Mouse (Mus musculus) lung, embryonic 14.5 days (tissue): Measurements from ENCODE around the gene Olfr221. TPM values are rescaled to one million over a fixed set of nuclear protein-coding genes. Genes with fewer than 3 reads are reported as not detected.

Experiments
- ATAC-seq: fragments of 200-750 bp; cut with Nextera tagmentation; 2 replicates; pipeline ENCODE4 v1.8.0; 2017; ENCODE audit warnings: mild to moderate bottlenecking, moderate TSS enrichment, moderate library complexity; ENCODE audit not compliant: insufficient read depth
- DNase-seq: peaks from one replicate; pipeline ENCODE4 v3.0.0-alpha.2; 2015
- H3K27ac ChIP-seq: fragments of 300-500 bp; sonication (generic); 2 replicates; pipeline ENCODE4 v1.5.1; 2014; ENCODE audit warnings: low read depth, mild to moderate bottlenecking, moderate library complexity
- H3K27me3 ChIP-seq: fragments of 300-500 bp; sonication (generic); 2 replicates; pipeline ENCODE4 v1.6.1; 2014; ENCODE audit warnings: low read length, control low read depth; ENCODE audit not compliant: insufficient read depth
- H3K36me3 ChIP-seq: fragments of 300-500 bp; sonication (generic); 2 replicates; pipeline ENCODE4 v1.6.1; 2014; ENCODE audit warnings: control low read depth; ENCODE audit not compliant: insufficient read depth
- H3K4me1 ChIP-seq: fragments of 300-500 bp; sonication (generic); 2 replicates; pipeline ENCODE4 v1.6.1; 2014; ENCODE audit warnings: antibody characterized with exemption, control low read depth; ENCODE audit not compliant: insufficient read depth
- H3K4me2 ChIP-seq: fragments of 300-500 bp; sonication (generic); 2 replicates; pipeline ENCODE4 v1.6.1; 2014; ENCODE audit warnings: mild to moderate bottlenecking
- H3K4me3 ChIP-seq: fragments of 300-500 bp; sonication (generic); 2 replicates; pipeline ENCODE4 v1.5.1; 2014; ENCODE audit warnings: low read depth, low read length
- H3K9ac ChIP-seq: fragments of 300-500 bp; sonication (generic); 2 replicates; pipeline ENCODE4 v1.6.1; 2014
- H3K9me3 ChIP-seq: fragments of 300-500 bp; sonication (generic); 2 replicates; pipeline ENCODE4 v1.6.1; 2016; ENCODE audit warnings: low read depth, low read length, control low read depth
- CTCF ChIP-seq: IDR thresholded peaks from 2 replicates; pipeline ENCODE4 v1.5.1; 2016; ENCODE audit warnings: antibody characterized with exemption, low read depth
- WGBS: fragments of 180-500 bp; shearing (Covaris S2); extraction: QIAGEN DNeasy Blood & Tissue Kit; methylation state at CpG from one replicate; pipeline ENCODE4 v1.1.7; 2014; 5-methylcytosine and 5-hydroxymethylcytosine counted together
- polyA plus RNA-seq: library from polyadenylated mRNA; unstranded; fragments of >200 nt; fragmentation: Nextera tagmentation; extraction: Ambion mirVana; gene quantifications from 2 replicates; pipeline ENCODE4 v1.2.1, GENCODE M21; 2014

The Olfr221 gene
- polyA plus RNA-seq, 1 experiment from 2014 or later: not detected

DNA sequence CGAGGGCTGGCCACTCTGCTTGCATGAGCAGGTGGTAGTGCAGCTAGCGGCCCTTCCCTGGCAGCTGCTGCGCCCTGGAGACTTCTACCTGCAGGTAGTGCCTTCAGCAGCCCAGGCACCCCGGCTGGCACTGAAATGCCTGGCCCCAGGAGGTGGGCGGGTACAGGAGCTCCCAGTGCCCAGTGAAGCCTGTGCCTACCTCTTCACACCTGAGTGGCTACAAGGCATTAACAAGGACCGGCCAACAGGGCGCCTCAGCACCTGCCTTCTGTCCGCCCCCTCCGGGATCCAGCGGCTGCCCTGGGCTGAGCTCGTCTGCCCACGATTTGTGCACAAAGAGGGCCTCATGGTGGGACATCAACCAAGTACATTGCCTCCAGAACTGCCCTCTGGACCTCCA is 53.5 kb downstream of the Olfr221 start:
- Histone ChIP-seq H3K27ac (no peak overlapping the region), H3K4me2 (no peak overlapping the region), H3K4me3 (no peak overlapping the region), H3K9me3 (no peaks in the 10 kb centered on the region), H3K4me1 (peaks cover 4% of the 10 kb centered on the region; the same call in 1 of the 2 replicates), H3K9ac (no peak overlapping the region), H3K27me3 (no peaks in the 10 kb centered on the region), H3K36me3 (peaks cover 65% of the 10 kb centered on the region)
- no peak for TF ChIP-seq CTCF
- ATAC-seq (no peak), DNase-seq (no peak)
- 75% methylated on average over 12 of the region's 12 CpGs for WGBS

DNA sequence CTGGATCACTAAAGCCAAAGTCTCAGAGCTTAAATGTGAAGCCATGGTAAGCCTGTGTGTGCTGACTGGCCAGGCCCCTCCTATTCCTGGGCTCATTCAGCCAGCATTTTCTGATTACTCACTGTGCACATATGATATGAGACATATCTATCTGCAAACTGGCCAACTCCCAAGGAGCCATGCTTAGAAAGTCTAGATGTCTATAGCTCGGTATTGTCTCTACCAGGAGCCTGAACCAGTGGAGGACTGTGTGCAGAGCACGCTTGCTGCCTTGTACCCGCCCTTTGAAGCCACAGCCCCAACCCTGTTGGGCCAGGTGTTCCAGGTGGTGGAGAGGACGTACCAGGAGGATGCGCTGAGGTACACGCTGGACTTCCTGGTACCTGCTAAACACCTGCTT is 55.1 kb downstream of the Olfr221 start:
- Histone ChIP-seq H3K36me3 (peaks cover 51% of the 10 kb centered on the region), H3K27ac (no peak overlapping the region), H3K9me3 (no peaks in the 10 kb centered on the region), H3K27me3 (no peaks in the 10 kb centered on the region), H3K4me3 (no peak overlapping the region; the same call in 1 of the 2 replicates), H3K4me2 (peak overlapping the region; percentile 76; the same call in 1 of the 2 replicates), H3K9ac (no peak overlapping the region), H3K4me1 (peaks cover 4% of the 10 kb centered on the region; the same call in 1 of the 2 replicates)
- no peak for TF ChIP-seq CTCF
- 86% methylated on average over 6 of the region's 6 CpGs for WGBS
- ATAC-seq: no peak
- no peak for DNase-seq

DNA sequence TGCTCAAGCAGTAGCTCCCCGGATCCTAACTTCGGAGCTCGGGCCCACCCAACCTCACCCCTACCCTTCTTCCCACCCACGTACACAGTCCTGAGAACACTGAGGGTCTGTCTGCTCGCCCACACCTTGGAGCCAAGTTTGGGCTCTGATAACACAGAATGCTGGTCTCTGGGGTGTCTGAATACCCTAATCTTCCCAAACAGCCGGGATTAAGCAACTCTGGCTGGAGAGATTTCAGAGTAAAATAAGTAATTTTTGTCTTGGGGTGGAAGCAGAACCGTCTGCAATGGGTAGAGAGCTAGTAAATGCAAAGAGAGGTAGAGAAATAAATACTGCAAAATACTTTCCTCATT is 56.1 kb downstream of the Olfr221 start:
- Histone ChIP-seq H3K4me3 (peak overlapping the region; percentile 79), H3K9ac (peak overlapping the region; percentile 85), H3K4me1 (peaks cover 4% of the 10 kb centered on the region; the same call in 1 of the 2 replicates), H3K4me2 (peak overlapping the region; percentile 76), H3K27ac (peak overlapping the region; percentile 98), H3K27me3 (no peaks in the 10 kb centered on the region), H3K9me3 (no peaks in the 10 kb centered on the region), H3K36me3 (peaks cover 41% of the 10 kb centered on the region)
- no peak for DNase-seq
- ATAC-seq: no peak
- WGBS: 3% methylated on average over 7 of the region's 7 CpGs
- no peak for TF ChIP-seq CTCF

DNA sequence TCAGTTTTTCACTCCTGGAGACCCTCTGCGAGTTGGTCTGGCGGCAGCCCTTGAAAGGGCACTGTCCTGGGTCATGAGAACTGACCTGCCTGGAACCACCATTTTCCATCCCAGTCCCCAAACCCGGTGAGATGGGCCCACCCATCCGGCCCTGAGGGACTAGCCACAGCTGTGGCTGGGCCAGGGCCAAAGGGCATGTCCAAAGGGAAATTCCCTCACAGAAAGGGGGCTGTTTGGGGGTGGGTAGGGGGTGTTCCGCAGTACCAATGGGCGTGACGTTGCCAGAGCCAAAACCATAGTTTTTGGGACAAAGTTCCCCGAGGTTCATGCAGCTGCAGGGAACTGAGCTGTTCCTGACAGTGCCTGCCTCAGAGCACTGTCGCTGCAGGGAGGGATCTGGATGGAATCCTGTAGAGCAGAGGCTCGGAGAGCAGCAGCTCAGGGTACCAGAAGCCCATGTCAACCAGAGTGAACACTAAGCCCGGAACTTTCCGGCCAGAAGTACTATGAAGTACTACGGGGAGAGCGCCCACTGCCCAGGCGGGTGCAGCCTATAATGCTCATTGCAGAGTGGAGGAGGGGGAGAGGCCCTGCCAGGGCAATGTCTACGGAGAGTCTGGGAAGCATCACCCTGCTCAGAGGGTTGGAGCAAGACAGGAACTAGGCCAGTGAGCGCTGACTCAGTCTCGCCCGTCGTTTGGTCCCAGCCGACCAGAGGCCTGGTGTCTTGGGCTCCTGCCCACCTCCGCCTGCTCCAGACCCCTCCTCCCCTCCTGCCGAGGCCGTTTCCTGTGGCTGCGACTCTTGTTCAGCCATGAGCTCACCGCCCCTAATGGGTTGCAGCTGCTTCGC is 56.7 kb downstream of the Olfr221 start:
- 1% methylated on average over 27 of the region's 27 CpGs for WGBS
- DNase-seq: peak; percentile 92
- ATAC-seq: peak; percentile 83
- H3K4me3 ChIP-seq: peak overlapping the region; percentile 79
- no peaks in the 10 kb centered on the region for H3K9me3 ChIP-seq
- TF ChIP-seq CTCF: no peak
- H3K27me3 ChIP-seq: no peaks in the 10 kb centered on the region
- H3K9ac ChIP-seq: peak overlapping the region; percentile 85
- H3K36me3 ChIP-seq: peaks cover 35% of the 10 kb centered on the region
- H3K4me2 ChIP-seq: peak overlapping the region; percentile 76
- peak overlapping the region; percentile 98 for H3K27ac ChIP-seq
- H3K4me1 ChIP-seq: peaks cover 4% of the 10 kb centered on the region; the same call in 1 of the 2 replicates

DNA sequence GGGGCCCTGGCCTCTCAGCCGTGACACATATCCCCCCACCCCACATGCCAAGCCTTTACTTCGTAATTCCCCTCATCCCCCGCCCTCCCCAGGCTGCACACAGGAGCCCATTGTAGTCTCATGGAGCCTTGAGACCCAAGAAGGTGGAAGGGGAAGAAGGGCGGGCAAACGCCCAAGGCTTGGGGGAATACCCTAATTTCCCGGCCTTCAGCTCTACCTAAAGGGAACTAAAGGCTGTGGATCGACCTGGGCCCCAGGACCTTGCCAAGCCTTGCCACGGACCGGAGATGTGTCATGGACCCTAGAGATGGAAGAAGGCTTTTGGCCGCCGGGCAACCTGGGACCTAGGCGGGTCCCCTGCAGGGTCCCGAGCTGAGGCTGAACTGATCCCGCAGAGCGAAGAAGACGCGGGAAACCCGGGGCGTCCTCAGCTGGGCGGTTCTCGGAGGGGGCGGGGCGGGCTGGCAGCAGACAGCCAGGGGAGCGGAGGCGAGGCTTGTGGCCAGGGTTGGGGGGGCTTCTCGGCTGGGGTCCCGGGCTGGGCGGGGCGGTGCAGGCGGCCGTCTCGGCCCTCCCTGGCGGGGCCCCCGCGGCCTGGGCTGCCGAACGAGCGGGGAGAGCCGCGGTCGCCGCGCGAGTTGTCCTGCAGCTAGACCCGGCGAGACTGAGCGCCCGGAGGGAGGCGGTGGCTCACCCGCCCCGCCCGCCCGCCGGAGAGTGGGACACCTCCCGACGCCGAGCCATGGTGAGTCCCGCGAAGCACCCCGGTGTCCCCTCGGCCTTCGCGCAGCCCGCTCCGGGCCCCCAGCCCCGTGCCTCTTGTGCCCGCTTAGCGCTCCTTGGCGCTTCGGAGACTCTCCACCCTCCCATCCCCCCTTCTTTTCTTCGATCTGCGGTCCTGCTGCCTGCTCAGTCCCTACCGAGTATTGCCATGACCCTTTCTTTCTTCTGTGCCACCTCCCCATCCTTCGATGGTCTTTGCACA is 57.7 kb downstream of the Olfr221 start, which contains the start of gene Arhgef40:
TSS of gene Arhgef40 (plus strand) at position 473 of the 985 bp plus-strand sequence.
- Histone ChIP-seq H3K9ac (peak within 1 kb of the TSS; percentile 85), H3K27me3 (no peaks in the 10 kb centered on the region), H3K9me3 (no peaks in the 10 kb centered on the region), H3K4me2 (peak within 1 kb of the TSS; percentile 76), H3K4me3 (peak within 1 kb of the TSS; percentile 79), H3K36me3 (peaks cover 25% of the 10 kb centered on the region), H3K4me1 (peaks cover 4% of the 10 kb centered on the region; the same call in 1 of the 2 replicates), H3K27ac (peak within 1 kb of the TSS; percentile 98)
- peak; percentile 86 for ATAC-seq
- peak; percentile 89 for DNase-seq
- TF ChIP-seq CTCF: no peak
- WGBS: under 1% methylated on average over 72 of the region's 74 CpGs

Other genes with a start within 250 kb of the Olfr221 start
- gene AY358078, start 242.4 kb downstream of the Olfr221 start, polyA plus RNA-seq: not detected in 2 replicates
- not detected in 2 replicates for gene Ear6, start 188.8 kb downstream of the Olfr221 start, polyA plus RNA-seq
- 32.4 and 38.4 TPM in 2 replicates for gene Mettl17, start 157.6 kb downstream of the Olfr221 start, polyA plus RNA-seq
- gene Slc39a2, start 149.6 kb downstream of the Olfr221 start, polyA plus RNA-seq: 0.07 and 0.42 TPM in 2 replicates
- 22.7 and 24.0 TPM in 2 replicates for gene Ndrg2, start 128.3 kb downstream of the Olfr221 start, polyA plus RNA-seq
- not detected in 2 replicates for gene Tppp2, start 124.0 kb downstream of the Olfr221 start, polyA plus RNA-seq
- not detected in 2 replicates for gene Rnase13, start 119.7 kb downstream of the Olfr221 start, polyA plus RNA-seq
- gene Arhgef40, start 57.7 kb downstream of the Olfr221 start, polyA plus RNA-seq: 96.8 and 108 TPM in 2 replicates
- gene Tmem253, start 26.8 kb downstream of the Olfr221 start, polyA plus RNA-seq: 0.35 and 0.74 TPM in 2 replicates
- gene Zfp219, start 21.7 kb downstream of the Olfr221 start, polyA plus RNA-seq: 25.8 and 28.3 TPM in 2 replicates
- 673 and 695 TPM in 2 replicates for gene Hnrnpc, start 61.6 kb upstream of the Olfr221 start, polyA plus RNA-seq
- 76.1 TPM in 2 replicates for gene Rpgrip1, start 68.2 kb upstream of the Olfr221 start, polyA plus RNA-seq
- 82.5 and 85.8 TPM in 2 replicates for gene Supt16, start 155.0 kb upstream of the Olfr221 start, polyA plus RNA-seq
- gene Chd8, start 215.3 kb upstream of the Olfr221 start, polyA plus RNA-seq: 48.8 and 52.8 TPM in 2 replicates
- gene Tox4, start 236.7 kb upstream of the Olfr221 start, polyA plus RNA-seq: 41.1 and 47.1 TPM in 2 replicates
- gene Rab2b, start 237.1 kb upstream of the Olfr221 start, polyA plus RNA-seq: 18.6 and 19.8 TPM in 2 replicates